Mouse (Mus musculus) erythroblast, embryonic 14.5 days (primary cell): ENCODE data around the gene 1700029J07Rik.

Experiments
- GATA1 ChIP-seq: IDR thresholded peaks from 2 replicates; pipeline ENCODE4 v1.6.1; 2012; ENCODE audit warnings: low read length, inconsistent platforms, mixed read lengths
- TAL1 ChIP-seq: IDR thresholded peaks from 3 replicates; pipeline ENCODE4 v1.6.1; 2012; ENCODE audit warnings: low read length, inconsistent platforms, mixed read lengths

DNA sequence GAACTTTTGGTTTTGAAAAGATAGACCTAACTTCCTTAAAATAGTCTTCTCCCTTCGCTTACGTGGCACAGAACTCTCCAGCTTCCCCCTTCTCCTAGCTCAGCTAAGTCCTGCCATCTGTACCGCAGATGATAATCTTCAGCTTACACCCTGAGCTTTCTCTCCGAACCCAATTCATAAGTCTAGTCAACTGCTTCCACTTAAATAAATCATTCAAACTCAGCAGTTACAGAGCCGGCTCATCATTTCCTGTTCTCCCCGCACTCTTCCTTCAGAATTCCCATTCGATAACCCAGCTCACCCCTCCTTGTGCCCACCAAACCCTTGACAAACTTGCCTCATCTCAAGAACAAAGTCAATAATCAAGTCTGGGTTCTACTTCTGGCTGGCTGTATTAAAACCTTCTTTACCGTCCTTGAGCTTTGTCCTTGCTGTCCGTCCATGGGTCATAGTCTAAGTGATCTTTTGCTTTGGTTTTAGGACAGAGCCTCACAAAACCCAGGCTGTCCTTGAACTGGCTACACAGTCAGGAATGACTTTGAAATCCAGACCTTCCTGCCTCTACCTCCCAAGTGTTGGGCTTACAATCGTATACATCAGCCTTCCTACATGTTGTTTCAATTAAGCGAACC is 901 bp upstream of the 1700029J07Rik start:
- TF ChIP-seq GATA1 (no peak), TAL1 (no peak)
